Mouse (Mus musculus): Measurements from ENCODE around the gene Ern1. TPM values are rescaled to one million over a fixed set of nuclear protein-coding genes. Genes with fewer than 3 reads are reported as not detected.

The Ern1 gene
- total RNA-seq, 2 experiments from 2014 or later, result 9.2 to 10.2 TPM

DNA sequence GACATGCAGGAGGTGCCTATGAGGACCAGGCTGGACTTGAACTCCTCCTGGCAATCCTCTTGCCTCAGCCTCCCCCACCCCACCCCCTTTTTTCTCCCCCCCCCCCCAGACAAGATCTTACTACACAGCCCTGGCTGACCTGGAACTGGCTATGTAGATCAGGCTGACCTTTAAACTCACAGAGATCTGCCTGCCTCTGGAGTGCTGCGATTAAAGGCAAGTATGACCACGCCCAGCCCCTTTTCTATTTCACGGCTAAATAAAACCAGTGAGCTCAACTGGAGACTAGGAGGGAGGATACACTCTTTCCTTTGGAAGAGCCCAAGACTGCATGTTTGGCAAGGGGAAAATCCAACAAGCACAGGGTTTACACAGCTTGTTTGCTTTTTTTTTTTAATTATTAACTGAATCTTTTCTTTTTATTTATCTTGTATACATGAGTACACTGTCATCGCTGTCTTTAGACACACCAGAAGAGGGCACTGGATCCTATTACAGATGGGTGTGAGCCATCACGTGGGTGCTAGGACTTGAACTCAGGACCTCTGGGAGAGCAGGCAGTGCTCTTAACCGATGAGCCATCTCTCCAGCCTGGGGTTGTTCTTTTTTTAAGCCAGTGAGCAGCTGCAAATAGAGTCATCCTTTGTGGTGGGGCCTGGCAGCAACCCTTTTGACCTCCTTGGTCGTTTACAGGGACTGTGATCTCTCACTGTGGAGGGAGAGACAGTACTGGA is 94.9 kb downstream of the Ern1 start:
- DNase-seq (ENCODE audit: low spot score in 2 of 2), result no peak

GRCm38 (mm10) chr11:106391546-106392188 is 96.0 kb downstream of the Ern1 start:
- peak; percentile 67 to 80 for DNase-seq (ENCODE audit: low spot score in 2 of 2)

GRCm38 (mm10) chr11:106390757-106391156 is 96.9 kb downstream of the Ern1 start:
- DNase-seq (ENCODE audit: low spot score in 2 of 2), result no peak

DNA sequence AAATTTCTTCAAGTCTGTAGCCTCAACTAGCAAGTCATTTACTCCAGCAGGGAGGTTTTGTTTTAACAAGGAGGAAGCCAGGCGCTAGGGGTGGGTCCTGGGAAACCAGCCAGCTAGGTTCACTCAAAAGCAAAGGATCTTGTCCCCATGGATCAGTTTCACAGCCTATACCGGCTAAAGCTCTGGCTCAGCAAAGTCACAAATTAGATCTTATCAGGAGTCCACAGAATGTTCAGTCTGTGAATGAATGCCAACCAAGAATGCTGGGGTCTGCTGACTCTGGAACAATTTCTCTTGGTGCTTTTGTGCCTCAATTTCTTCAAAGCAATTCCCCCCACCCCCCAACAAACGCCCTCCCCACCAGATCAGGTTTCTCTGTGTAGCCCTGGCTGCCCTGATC is 98.0 kb downstream of the Ern1 start:
- DNase-seq (ENCODE audit: low spot score in 2 of 2), result no peak

GRCm38 (mm10) chr11:106387791-106388216 is 99.8 kb downstream of the Ern1 start, which contains the start of gene Icam2:
Icam2 (minus strand) TSS chr11:106388075.
- no peak for DNase-seq (ENCODE audit: low spot score in 2 of 2)

DNA sequence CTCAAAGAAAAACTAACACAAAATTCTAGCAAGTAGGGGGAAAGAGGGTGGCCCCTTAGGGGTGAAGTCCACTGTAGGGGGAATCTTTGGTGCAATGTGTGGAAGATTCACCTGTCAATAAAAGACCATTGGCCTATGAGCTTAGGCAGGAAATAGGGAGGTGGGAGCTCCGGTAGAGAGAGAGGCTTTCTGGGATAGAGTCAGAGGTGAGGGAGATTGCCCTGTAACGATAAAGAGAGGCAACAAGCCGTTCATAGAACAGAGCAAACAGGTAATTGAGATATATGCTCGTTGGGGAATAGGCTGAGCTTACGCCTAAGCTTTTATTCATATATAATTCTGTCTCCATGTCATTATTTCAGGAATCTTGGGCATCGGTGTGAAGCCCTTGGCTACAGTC is 100.6 kb downstream of the Ern1 start:
- no peak for DNase-seq (ENCODE audit: low spot score in 2 of 2)

DNA sequence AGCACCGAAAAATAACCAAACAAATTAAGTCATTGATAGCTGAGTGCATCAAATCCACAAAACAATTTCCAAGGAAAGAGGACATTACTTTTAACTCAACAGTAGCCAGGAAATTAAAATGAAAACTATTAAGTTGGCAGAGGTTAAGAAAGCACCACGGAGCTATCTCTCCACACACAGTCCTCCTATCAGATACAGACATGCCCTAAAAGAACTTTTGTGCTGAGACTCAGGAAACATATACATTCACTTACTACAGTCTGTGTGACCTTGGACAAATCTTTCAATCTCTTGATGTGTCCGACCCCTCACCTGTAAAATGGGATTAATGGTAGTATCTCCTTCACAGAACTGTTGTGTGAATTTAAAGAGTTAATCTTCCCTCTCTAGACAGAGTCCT is 101.2 kb downstream of the Ern1 start:
- no peak for DNase-seq (ENCODE audit: low spot score in 2 of 2)

DNA sequence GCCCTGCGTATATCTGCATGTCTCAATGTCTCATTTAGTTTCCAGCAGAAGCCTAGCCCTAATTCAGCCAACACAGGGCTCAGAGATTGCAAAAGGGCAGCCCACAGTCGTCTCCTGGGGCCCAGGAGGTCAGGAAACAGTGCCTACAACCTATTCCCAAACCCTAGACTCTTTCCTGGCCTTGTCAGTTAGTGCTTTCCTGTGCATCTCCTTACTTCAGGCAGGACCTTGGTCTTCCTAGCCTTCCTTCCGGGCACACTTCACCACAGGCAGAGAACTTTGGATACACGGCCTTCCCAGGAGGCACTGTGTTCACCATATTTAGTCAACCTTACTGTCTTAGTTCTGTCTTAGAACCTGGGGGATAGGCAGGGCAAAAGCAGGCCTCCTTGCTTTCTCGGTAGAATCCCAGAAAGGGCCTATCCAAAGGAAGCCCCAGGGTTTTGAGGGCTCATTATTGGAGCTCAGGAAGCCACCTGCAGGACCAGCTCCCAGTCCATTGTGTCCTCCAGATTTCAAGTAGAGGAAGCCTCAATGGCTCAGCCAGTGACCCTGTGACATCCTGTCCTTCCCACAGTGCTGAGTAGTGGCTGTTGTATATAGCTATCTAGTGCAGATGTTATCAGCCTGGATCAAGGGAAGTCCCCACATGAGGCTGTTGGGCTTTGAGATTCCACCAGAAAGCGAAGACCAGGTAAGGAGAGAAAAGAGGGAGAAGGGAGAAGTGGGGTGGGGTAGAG is 104.4 kb downstream of the Ern1 start:
- no peak for DNase-seq (ENCODE audit: low spot score in 2 of 2)

DNA sequence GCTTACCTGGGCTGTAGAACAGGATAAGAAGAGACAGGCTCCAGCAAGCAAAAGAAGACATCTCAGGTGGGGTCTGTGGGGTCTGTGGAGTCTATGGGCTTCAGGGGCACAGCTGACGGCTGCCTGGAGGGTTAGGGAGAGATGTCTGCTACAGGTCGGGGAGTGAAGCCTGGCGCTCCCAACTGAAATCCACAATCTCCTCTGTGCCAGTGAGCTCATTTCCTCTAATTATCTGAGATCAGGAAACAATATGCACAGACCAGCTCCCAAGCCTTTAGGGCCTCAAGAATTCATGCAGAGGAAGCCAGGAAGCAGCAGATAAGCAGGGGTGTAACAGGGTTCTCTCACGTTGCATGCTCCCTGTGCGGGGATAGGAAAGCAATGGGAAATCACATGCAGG is 105.2 kb downstream of the Ern1 start:
- no peak for DNase-seq (ENCODE audit: low spot score in 2 of 2)

GRCm38 (mm10) chr11:106381883-106382282 is 105.8 kb downstream of the Ern1 start:
- no peak for DNase-seq (ENCODE audit: low spot score in 2 of 2)

GRCm38 (mm10) chr11:106381011-106381410 is 106.6 kb downstream of the Ern1 start:
- no peak for DNase-seq (ENCODE audit: low spot score in 2 of 2)

- DNase-seq (ENCODE audit: low spot score in 2 of 2), result no peak
Observed at GRCm38 (mm10) chr11:106374979-106375378, 112.7 kb downstream of the Ern1 start.

DNA sequence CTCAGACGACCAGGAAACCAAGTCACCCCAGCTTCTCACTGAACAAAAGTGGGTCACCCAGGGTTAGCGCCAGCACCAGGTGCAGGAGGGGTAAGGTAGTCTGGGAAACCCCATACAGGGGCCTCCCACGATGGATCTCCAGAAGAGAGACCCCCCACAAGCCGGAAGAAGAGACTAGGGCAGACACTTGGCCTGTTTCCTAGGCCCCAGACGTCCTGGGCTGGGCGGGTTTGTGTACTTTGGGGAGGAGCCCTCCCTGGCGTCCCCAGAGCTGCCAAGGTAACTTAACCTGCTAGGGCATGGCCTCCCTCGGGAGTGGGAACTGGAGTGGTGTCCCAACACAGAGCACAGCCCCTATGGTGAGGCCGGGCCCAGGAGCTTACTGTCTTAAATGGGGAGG is 113.1 kb downstream of the Ern1 start:
- no peak for DNase-seq (ENCODE audit: low spot score in 2 of 2)

GRCm38 (mm10) chr11:106373998-106374397 is 113.7 kb downstream of the Ern1 start:
- DNase-seq (ENCODE audit: low spot score in 2 of 2), result no peak

DNA sequence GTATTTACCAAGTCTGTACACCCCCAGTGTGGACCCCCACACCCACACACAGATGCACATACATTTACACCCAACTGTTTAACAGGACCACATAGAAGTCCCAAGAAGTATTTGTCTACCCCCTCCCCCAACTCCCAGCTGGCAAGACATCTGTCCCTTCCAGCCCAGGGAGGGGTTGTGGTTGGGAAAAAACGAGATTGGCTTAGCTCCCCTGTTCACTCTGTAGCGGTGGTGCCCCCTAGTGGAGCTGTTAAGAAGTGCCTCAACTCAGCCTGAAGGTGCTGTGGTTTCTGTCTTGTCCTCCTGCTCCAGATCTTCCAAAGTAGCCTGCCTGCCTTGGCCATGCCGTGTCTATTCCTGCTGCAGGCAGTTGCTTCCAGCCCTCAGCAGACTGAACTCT is 121.3 kb downstream of the Ern1 start:
- peak; percentile 83 to 86 for DNase-seq (ENCODE audit: low spot score in 2 of 2)

- DNase-seq (ENCODE audit: low spot score in 2 of 2), result no peak
Observed at GRCm38 (mm10) chr11:106365366-106365765, 122.3 kb downstream of the Ern1 start, which contains the start of gene Prr29. Prr29 (plus strand) TSS chr11:106365472.

DNA sequence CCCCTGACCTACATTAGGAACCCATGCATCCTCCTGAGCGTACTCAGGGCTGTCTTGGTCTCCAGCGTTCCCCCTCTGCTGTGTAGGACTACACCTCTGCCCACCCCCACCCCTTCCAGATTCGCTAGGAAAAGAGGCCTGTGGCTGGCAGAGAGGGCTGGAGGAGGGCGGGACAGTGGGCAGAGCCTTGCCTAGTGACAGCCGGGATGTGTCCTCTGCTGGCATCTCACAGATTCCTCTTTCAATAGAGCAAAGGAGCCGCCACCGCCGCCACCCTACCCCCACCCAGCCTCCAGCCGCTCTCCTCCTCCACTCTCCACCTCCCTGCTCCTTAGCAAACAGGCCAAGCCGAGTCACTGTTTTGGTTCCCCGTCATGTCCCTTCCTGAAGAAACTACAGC is 122.9 kb downstream of the Ern1 start:
- no peak for DNase-seq (ENCODE audit: low spot score in 2 of 2)

- no peak for DNase-seq (ENCODE audit: low spot score in 2 of 2)
Observed at GRCm38 (mm10) chr11:106359350-106359749, 128.3 kb downstream of the Ern1 start.

DNA sequence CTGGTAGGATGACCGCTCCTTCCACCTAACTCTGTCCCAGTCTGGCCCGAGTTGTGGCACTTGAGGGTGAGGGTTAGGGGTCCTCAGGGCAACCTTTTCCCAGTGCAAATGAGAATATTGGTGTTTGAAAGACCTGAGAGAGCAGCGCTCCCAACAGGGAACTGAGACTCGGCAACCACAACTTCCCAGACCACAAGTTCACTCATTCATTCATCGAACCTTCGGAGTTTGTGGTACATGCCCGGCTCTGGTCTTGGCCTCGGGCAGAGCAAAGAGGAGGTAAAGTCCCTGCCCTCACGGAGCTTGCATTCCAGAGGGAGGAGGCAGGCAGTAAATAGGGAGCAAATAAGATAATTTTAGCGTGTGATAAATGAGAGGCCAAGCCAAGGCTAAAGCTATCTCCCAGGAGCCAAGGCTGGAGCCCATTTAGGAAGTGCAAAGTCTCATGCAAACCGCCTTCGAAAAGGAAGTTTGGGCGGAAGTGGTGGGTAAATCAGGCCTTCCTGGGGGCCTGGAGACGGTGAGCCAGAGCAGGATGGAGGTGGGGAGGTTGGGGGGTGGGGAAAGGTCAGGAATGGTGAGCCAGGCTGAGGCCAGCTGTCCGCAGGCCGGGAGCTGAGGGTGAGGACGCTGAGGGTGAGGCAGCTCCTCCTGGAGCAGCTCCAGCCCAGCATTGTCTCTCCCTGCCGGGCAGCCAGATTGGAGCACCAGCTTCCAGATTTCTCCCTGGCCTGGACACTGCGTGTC is 132.1 kb downstream of the Ern1 start:
- DNase-seq (ENCODE audit: low spot score in 2 of 2), result no peak

- DNase-seq (ENCODE audit: low spot score in 2 of 2), result no peak
Observed at GRCm38 (mm10) chr11:106354181-106354580, 133.5 kb downstream of the Ern1 start.

- DNase-seq (ENCODE audit: low spot score in 2 of 2), result no peak
Observed at GRCm38 (mm10) chr11:106353188-106353587, 134.5 kb downstream of the Ern1 start, which contains the start of gene Scn4a. Scn4a (minus strand) TSS chr11:106353288.

Data from layer of hippocampus, postnatal 14 days (tissue).